Mouse (Mus musculus) ZHBTc4 (cell line): ENCODE measurements at regions not wholly inside any gene's neighbourhood (a gene's known extent, or its start where the extent isn't known, plus 50 kb on each side); places are given as distances from the start of the nearest gene placed in this dataset.
"Not testable (repeated sequence)": the region's sequence is repeated elsewhere in the genome, so short reads cannot be mapped to it uniquely, and the experiment has no call there.

Experiments used
- DNase-seq: peaks from one replicate; pipeline ENCODE4 v3.0.0-alpha.2; 2011; ENCODE audit warnings: low read depth, low spot score

- no peak for DNase-seq
Observed at GRCm38 (mm10) chr3:151931656-151932055, 94.2 kb upstream of the Ptgfr start.

GRCm38 (mm10) chr3:151931096-151931495 lies 93.7 kb upstream of the Ptgfr start:
- no peak for DNase-seq

- peak; percentile 35 for DNase-seq
Observed at GRCm38 (mm10) chr3:151914010-151914513, 76.6 kb upstream of the Ptgfr start.

- not testable (repeated sequence) for DNase-seq
Observed at GRCm38 (mm10) chr3:151912292-151912691, 74.9 kb upstream of the Ptgfr start.

- DNase-seq, result no peak
Observed at GRCm38 (mm10) chr3:151910851-151911250, 73.4 kb upstream of the Ptgfr start.

GRCm38 (mm10) chr3:151909344-151909743 lies 71.9 kb upstream of the Ptgfr start:
- no peak for DNase-seq

GRCm38 (mm10) chr3:151908886-151909285 lies 71.5 kb upstream of the Ptgfr start:
- DNase-seq, result no peak

GRCm38 (mm10) chr3:151905775-151906174 lies 68.3 kb upstream of the Ptgfr start:
- DNase-seq, result no peak

GRCm38 (mm10) chr3:151903169-151903568 lies 65.7 kb upstream of the Ptgfr start:
- no peak for DNase-seq

- DNase-seq, result no peak
Observed at GRCm38 (mm10) chr3:151902216-151902827, 64.9 kb upstream of the Ptgfr start.

- no peak for DNase-seq
Observed at GRCm38 (mm10) chr3:151899676-151900075, 62.2 kb upstream of the Ptgfr start.

- DNase-seq, result no peak
Observed at GRCm38 (mm10) chr3:151899094-151899493, 61.7 kb upstream of the Ptgfr start.

- no peak for DNase-seq
Observed at GRCm38 (mm10) chr3:151896320-151896719, 58.9 kb upstream of the Ptgfr start.

GRCm38 (mm10) chr3:151894712-151895111 lies 57.3 kb upstream of the Ptgfr start:
- DNase-seq, result no peak

GRCm38 (mm10) chr3:151893421-151894235 lies 56.2 kb upstream of the Ptgfr start:
- no peak for DNase-seq

GRCm38 (mm10) chr3:151891760-151892253 lies 54.4 kb upstream of the Ptgfr start:
- no peak for DNase-seq

- DNase-seq, result no peak
Observed at GRCm38 (mm10) chr3:151891336-151891735, 53.9 kb upstream of the Ptgfr start.

- DNase-seq, result no peak
Observed at GRCm38 (mm10) chr3:151889738-151890137, 52.3 kb upstream of the Ptgfr start.
